Mouse (Mus musculus) forebrain, embryonic 13.5 days (tissue): ENCODE measurements around the gene Eif2ak1. TPM values are rescaled to one million over a fixed set of nuclear protein-coding genes. Genes with fewer than 3 reads are reported as not detected.

Source experiments
- ATAC-seq: fragments of 200-750 bp; cut with Nextera tagmentation; 2 replicates; pipeline ENCODE4 v1.8.0; 2017
- H3K27ac ChIP-seq: fragments of 300-500 bp; sonication (generic); 2 replicates; pipeline ENCODE4 v1.5.1; 2015; ENCODE audit warnings: inconsistent platforms, mild to moderate bottlenecking, moderate library complexity
- H3K27me3 ChIP-seq: fragments of 300-500 bp; sonication (generic); 2 replicates; pipeline ENCODE4 v1.6.1; 2015; ENCODE audit warnings: mild to moderate bottlenecking, inconsistent platforms
- H3K36me3 ChIP-seq: fragments of 300-500 bp; sonication (generic); 2 replicates; pipeline ENCODE4 v1.6.1; 2015; ENCODE audit warnings: mild to moderate bottlenecking, inconsistent platforms; ENCODE audit not compliant: poor library complexity, severe bottlenecking
- H3K4me1 ChIP-seq: fragments of 300-500 bp; sonication (generic); 2 replicates; pipeline ENCODE4 v1.6.1; 2015; ENCODE audit warnings: inconsistent platforms
- H3K4me2 ChIP-seq: fragments of 300-500 bp; sonication (generic); 2 replicates; pipeline ENCODE4 v1.6.1; 2015; ENCODE audit warnings: inconsistent platforms, mild to moderate bottlenecking, moderate library complexity
- H3K4me3 ChIP-seq: fragments of 300-500 bp; sonication (generic); 2 replicates; pipeline ENCODE4 v1.5.1; 2015; ENCODE audit warnings: mild to moderate bottlenecking, inconsistent platforms
- H3K9ac ChIP-seq: fragments of 300-500 bp; sonication (generic); 2 replicates; pipeline ENCODE4 v1.6.1; 2015; ENCODE audit warnings: mild to moderate bottlenecking, inconsistent platforms
- H3K9me3 ChIP-seq: fragments of 300-500 bp; sonication (generic); replicated peaks from 2 replicates; pipeline ENCODE4 v1.6.1; 2016; ENCODE audit warnings: inconsistent platforms
- WGBS: fragments of 180-500 bp; shearing (Covaris S2); methylation state at CpG from one replicate; pipeline ENCODE4 v1.1.7; 2015; 5-methylcytosine and 5-hydroxymethylcytosine counted together
- polyA plus RNA-seq: library from polyadenylated mRNA; unstranded; fragments of >200 nt; fragmentation: Nextera tagmentation; extraction: Ambion mirVana; gene quantifications from 2 replicates; pipeline ENCODE4 v1.2.1, GENCODE M21; 2015

Gene Eif2ak1
- polyA plus RNA-seq, 1 experiment from 2014 or later = 44.9 TPM

- no peaks in the 10 kb centered on the region for H3K9me3 ChIP-seq
- H3K36me3 ChIP-seq = peaks cover 38% of the 10 kb centered on the region
- H3K4me1 ChIP-seq = 0 out of 2 replicates have a peak, but pooled peaks cover 4% of the 10 kb centered on the region
- H3K4me2 ChIP-seq = no peak overlapping the region
- no peaks in the 10 kb centered on the region for H3K27me3 ChIP-seq
- H3K4me3 ChIP-seq = no peak overlapping the region
- WGBS = 87% methylated on average over 11 of the region's 11 CpGs
- ATAC-seq = no peak
- H3K9ac ChIP-seq = no peak overlapping the region
- H3K27ac ChIP-seq = no peak overlapping the region
Measured at GRCm38 (mm10) chr5:143933414-143933813, 115.8 kb downstream of the Eif2ak1 start.

- H3K27me3 ChIP-seq = no peaks in the 10 kb centered on the region
- 91% methylated on average over 1 of the region's 1 CpGs for WGBS
- no peak overlapping the region for H3K4me3 ChIP-seq
- no peak for ATAC-seq
- H3K27ac ChIP-seq = no peak overlapping the region
- no peak overlapping the region for H3K4me2 ChIP-seq
- H3K4me1 ChIP-seq = 0 out of 2 replicates have a peak, but pooled peaks cover 4% of the 10 kb centered on the region
- H3K9ac ChIP-seq = no peak overlapping the region
- H3K9me3 ChIP-seq = no peaks in the 10 kb centered on the region
- H3K36me3 ChIP-seq = peaks cover 34% of the 10 kb centered on the region
Measured at GRCm38 (mm10) chr5:143933875-143934274, 116.3 kb downstream of the Eif2ak1 start.

- no peaks in the 10 kb centered on the region for H3K9me3 ChIP-seq
- 85% methylated on average over 9 of the region's 9 CpGs for WGBS
- no peaks in the 10 kb centered on the region for H3K27me3 ChIP-seq
- H3K27ac ChIP-seq = no peak overlapping the region
- 0 out of 2 replicates have a peak, but pooled peaks cover 4% of the 10 kb centered on the region for H3K4me1 ChIP-seq
- H3K4me3 ChIP-seq = no peak overlapping the region
- no peak for ATAC-seq
- H3K4me2 ChIP-seq = no peak overlapping the region
- no peak overlapping the region for H3K9ac ChIP-seq
- peaks cover 12% of the 10 kb centered on the region; the same call in 1 of the 2 replicates for H3K36me3 ChIP-seq
Measured at GRCm38 (mm10) chr5:143936156-143936555, 118.6 kb downstream of the Eif2ak1 start.

- no peaks in the 10 kb centered on the region for H3K4me1 ChIP-seq
- H3K9ac ChIP-seq = no peak overlapping the region
- no peak overlapping the region for H3K4me3 ChIP-seq
- no peak overlapping the region for H3K4me2 ChIP-seq
- no peak overlapping the region for H3K27ac ChIP-seq
- H3K36me3 ChIP-seq = no peaks in the 10 kb centered on the region
- no peaks in the 10 kb centered on the region for H3K9me3 ChIP-seq
- WGBS = 21% methylated on average over 9 of the region's 10 CpGs
- no peaks in the 10 kb centered on the region for H3K27me3 ChIP-seq
- ATAC-seq = no peak
Measured at GRCm38 (mm10) chr5:143941588-143941987, 124.0 kb downstream of the Eif2ak1 start.

GRCm38 (mm10) chr5:143943231-143944125 is 125.9 kb downstream of the Eif2ak1 start:
- WGBS = 84% methylated on average over 14 of the region's 14 CpGs
- H3K4me2 ChIP-seq = no peak overlapping the region
- H3K4me1 ChIP-seq = no peaks in the 10 kb centered on the region
- ATAC-seq = no peak
- no peaks in the 10 kb centered on the region for H3K27me3 ChIP-seq
- H3K9me3 ChIP-seq = no peaks in the 10 kb centered on the region
- H3K36me3 ChIP-seq = no peaks in the 10 kb centered on the region
- H3K9ac ChIP-seq = no peak overlapping the region
- no peak overlapping the region for H3K4me3 ChIP-seq
- H3K27ac ChIP-seq = peak overlapping the region; percentile 36

GRCm38 (mm10) chr5:143948361-143948760 is 130.8 kb downstream of the Eif2ak1 start:
- Histone ChIP-seq H3K4me2 (no peak overlapping the region), H3K4me3 (no peak overlapping the region), H3K4me1 (no peaks in the 10 kb centered on the region), H3K9ac (no peak overlapping the region), H3K27me3 (no peaks in the 10 kb centered on the region), H3K27ac (no peak overlapping the region), H3K36me3 (no peaks in the 10 kb centered on the region), H3K9me3 (no peaks in the 10 kb centered on the region)
- 90% methylated on average over 12 of the region's 12 CpGs for WGBS
- no peak for ATAC-seq

DNA sequence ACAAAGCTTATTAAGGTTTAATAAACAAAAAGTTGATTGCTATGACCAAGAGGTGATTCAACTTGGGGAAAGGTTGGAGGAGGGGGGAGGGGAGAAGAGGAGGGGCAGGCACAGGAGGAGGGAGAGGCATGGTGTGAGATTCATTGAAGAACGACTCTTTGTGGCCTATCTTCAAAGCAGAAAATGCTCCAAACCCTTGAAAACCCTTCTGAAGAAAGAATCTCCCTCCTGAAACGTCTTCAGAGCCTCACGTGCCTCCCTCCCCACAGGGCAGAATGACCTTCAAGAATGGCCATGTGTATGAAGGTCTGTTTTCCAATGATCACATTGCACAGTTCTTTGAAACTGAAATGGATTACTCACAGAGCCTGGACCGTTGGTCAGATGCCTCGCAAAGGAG is 132.4 kb downstream of the Eif2ak1 start:
- H3K4me2 ChIP-seq = no peak overlapping the region

More for the DNA sequence above, 132.4 kb downstream of the Eif2ak1 start:
- no peaks in the 10 kb centered on the region for H3K9me3 ChIP-seq
- no peaks in the 10 kb centered on the region for H3K4me1 ChIP-seq
- 51% methylated on average over 5 of the region's 5 CpGs for WGBS
- H3K27me3 ChIP-seq = no peaks in the 10 kb centered on the region
- ATAC-seq = no peak
- H3K36me3 ChIP-seq = no peaks in the 10 kb centered on the region
- H3K4me3 ChIP-seq = no peak overlapping the region
- no peak overlapping the region for H3K9ac ChIP-seq
- no peak overlapping the region for H3K27ac ChIP-seq

Other genes with a start within 250 kb of the Eif2ak1 start
- gene Cyth3, start 195.3 kb upstream of the Eif2ak1 start, polyA plus RNA-seq = 24.0 and 26.4 TPM in 2 replicates
- gene Usp42, start 85.5 kb upstream of the Eif2ak1 start, polyA plus RNA-seq = 27.4 and 31.1 TPM in 2 replicates
- gene Ankrd61, start 79.9 kb downstream of the Eif2ak1 start, polyA plus RNA-seq = 0.20 and 0.52 TPM in 2 replicates
- gene Aimp2, start 92.1 kb downstream of the Eif2ak1 start, polyA plus RNA-seq = 91.7 and 96.1 TPM in 2 replicates
- gene Pms2, start 92.2 kb downstream of the Eif2ak1 start, polyA plus RNA-seq = 30.9 and 33.4 TPM in 2 replicates
- gene Gm42421, start 110.4 kb downstream of the Eif2ak1 start, polyA plus RNA-seq = 1.5 TPM in 2 replicates
- gene Rsph10b, start 115.2 kb downstream of the Eif2ak1 start, polyA plus RNA-seq = 1.5 and 2.1 TPM in 2 replicates
- gene Ccz1, start 197.1 kb downstream of the Eif2ak1 start, polyA plus RNA-seq = 98.5 and 99.6 TPM in 2 replicates
- gene Ocm, start 208.9 kb downstream of the Eif2ak1 start, polyA plus RNA-seq = not detected in 2 replicates